Mouse (Mus musculus) adrenal gland, postnatal 4 days (tissue): Measurements from ENCODE around the gene Rasa4. TPM values are rescaled to one million over a fixed set of nuclear protein-coding genes. Genes with fewer than 3 reads are reported as not detected.
A peak's percentile ranks its signal among the peaks of the same experiment; 100 is the strongest.
"Not testable (repeated sequence)": the region's sequence is repeated elsewhere in the genome, so short reads cannot be mapped to it uniquely, and the experiment has no call there.

Experiments used
- DNase-seq, 2 experiments: peaks; one replicate each; pipeline ENCODE4 v3.0.0; 2021 to 2022; ENCODE audit warnings: low spot score in 2 of 2, mixed read lengths in 2 of 2
- total RNA-seq, 2 experiments: library from RNA; stranded (reverse); gene quantifications; 2 replicates each; pipeline ENCODE4 v1.2.3; 2021

Rasa4 gene
- total RNA-seq, 2 experiments from 2014 or later: 15.2 to 19.6 TPM

DNA sequence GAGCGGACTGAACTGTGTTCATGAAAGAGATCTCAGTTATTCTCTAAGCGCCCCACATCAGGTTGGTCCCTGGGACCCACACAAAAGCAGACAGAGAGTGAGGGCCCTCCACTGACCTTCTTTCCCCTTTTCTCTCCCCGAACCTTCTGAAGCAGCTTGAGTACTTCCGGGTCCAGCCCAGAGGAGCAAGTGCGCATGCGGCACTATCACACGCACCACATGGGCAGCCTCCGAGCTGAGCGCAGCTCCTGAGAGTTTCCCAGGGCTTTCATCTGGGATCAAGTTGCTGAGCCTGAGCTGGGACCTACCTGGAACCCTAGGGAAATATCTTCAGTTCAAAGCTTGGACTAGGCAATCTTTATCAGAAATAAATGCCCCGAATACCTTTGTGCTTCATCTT is 19.8 kb upstream of the Rasa4 start:
- DNase-seq: no peak

DNA sequence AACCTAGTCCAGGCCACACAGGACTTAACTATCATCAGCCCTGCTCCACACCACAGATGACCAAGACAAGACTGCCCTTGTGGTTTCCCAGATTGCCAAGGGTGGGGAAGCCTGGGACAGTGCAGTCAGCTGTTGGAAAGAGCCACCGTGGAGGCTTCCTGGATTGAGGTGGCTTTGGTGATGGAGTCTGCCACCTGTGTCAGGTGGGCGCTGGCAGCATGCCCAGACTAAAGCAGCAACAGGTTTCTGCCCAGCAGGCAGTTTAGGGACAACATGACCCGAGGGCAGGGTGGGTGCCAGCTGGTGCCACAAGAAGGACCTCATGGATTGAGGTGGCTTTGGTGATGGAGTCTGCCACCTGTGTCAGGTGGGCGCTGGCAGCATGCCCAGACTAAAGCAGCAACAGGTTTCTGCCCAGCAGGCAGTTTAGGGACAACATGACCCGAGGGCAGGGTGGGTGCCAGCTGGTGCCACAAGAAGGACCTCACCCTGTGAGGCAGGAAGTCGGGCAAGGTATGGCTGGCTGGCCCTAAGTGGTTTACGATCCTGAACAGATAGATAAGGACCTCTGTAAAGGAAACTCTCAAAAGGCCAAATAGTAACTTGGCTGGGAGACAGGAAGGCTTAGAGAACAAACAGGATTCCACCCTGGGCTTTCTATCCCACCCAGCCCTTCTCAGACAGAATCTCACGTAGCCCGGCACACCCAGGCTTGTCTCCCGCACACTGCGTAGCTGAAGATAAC is 17.1 kb upstream of the Rasa4 start:
- not testable (repeated sequence) for DNase-seq

DNA sequence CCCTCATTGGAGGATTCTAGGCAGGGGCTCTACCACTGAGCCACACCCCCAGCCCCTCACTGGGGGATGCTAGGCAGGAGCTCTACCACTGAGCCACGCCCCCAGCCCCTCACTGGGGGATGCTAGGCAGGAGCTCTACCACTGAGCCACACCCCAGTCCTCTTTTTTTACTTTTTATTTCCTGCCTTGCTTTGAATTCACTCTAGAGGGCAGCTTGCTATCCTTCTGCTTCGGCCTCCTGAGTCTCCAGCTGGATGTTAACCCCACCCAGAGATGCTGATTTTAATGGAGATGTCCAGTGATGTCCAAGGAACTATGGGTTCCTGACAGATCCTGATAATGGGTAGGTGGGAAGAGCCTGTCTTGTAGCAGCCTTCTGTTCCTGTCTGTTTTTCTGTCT is 14.3 kb upstream of the Rasa4 start:
- no peak for DNase-seq

DNA sequence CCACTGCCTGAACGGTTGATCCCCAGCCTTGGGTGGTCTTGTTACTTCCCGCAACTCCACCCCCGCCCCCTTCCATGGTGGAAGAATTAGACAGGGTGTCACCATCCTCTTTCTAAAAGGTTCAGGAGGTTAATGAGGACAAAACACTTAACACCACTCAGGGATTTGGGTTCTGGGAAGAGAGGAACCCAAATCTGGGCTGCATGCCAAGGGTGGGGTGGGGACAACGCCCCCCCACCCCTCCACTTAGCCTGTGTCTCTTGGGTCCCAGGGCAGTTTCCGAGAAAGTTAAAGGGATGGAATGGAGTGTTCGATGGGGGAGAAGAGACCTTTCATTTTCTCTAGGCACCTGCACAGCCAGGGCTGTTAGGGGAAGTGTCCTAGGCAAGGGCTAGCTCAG is 10.7 kb upstream of the Rasa4 start:
- DNase-seq: no peak

DNA sequence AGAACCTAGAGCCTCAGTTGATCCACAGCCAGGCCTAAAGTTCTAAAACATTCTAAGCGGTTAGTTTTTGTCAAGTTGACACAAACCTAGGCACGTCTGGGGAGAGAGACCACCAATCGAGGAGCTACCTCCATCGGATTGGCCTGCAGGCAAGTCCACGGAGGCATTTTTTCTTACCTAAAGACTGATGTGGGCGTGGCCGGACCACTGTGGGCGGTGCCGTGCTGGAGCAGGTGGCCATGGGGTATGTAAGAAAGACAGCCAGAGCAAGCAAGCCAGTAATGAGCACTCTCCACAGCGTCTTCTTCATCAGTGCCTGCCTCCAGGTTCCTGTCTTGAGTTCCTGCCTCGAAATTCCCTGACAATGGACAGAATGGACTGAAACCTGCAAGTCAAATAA is 10.2 kb upstream of the Rasa4 start:
- no peak for DNase-seq

DNA sequence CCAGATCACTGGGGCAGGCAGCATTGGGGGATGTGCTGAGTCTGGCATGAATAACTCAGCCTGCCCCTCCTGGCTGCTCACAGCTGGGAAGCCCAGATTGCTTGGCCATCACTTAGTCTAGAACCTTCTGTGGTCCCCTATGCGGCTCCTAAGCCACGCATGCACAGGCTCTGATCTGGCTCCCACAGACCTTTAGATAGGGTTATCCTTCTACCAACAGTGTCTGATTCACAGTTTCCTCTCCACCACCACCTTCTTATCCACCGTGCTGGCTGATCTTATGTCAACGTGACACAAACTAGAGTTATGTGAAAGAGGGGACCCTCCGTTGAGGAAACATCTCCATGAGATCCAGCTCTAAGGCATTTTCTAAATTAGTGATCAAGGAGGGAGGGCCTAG is 8.6 kb upstream of the Rasa4 start:
- DNase-seq: no peak

DNA sequence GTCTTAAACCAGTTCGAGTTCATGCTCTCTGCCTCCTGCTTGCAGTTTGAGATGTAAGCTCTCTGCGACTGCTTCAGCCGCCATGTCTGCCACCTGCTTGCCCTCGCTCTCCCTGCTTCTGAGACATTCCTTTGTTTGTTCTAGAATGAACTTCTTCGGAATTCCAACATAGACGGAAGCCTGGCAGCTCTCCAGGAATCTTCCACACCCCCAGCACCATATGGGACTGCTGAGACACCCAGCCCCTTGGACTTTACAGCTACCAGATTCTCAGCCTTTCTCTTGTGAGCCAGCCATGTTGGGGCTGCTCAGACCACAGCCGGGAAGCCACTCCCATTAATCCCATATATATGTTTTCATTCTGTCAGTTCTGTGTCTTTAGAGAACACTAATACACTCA is 7.4 kb upstream of the Rasa4 start:
- no peak for DNase-seq

DNA sequence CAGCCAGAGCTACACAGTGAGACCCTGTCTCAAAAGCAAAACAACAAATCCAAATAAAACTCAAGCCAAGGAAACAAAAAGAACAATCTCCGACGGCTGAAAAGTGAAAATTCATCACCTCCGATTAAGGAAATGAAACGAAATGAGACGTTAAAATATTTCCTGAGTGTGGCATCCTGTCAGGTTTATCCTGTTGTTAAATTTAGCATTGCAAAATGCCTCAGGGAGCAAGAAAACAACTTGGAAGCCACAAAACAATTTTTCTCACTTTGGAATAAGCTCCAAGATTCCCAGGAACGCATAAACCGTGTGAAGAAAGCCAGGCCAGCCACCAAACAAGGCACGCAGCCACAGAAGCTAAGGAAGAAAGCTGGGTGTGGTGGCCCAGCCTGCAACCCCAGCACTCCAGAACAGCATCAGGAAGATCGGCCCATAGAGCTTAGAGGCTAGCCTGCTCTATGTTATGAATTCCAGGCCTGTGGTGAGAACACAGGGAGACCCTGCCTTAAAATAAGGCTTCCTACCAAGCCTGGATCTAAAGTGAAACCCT is 6.6 kb upstream of the Rasa4 start:
- DNase-seq: no peak

DNA sequence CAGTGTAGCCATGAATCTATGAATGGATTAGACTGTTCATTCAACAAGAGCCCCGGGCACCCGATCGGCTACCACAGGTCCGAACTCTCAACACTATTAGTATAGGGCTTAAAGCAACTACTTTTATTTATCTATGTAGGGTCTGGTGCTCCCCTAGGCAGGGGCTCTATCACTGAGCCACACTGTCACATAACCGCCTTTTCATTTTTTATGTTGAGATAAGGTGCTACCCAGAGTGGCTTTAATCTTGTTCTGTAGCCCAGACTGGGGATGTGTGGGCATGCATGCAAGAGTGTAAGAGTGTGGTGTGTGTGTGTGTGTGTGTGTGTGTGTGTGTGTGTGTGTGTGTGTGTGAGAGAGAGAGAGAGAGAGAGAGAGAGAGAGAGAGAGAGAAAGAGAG is 5.6 kb upstream of the Rasa4 start:
- DNase-seq: no peak

DNA sequence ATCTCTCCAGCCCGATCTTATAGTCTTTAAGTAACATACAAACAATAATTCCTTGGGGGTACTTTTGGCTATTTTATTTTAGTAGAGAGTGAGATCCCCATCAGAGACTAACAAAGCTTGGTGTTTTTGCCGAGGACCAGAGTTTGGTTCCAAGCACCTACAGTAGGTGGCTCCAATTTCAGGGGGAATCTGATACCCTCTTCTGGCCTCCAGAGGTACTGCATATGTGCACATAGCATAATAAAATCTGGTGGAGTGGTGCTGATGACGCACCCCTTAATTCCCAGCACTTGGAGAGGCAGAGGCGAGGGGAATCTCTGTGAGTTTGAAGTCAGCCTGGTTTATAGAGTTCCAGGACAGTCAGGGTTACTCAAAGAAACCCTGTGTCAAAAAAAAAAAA is 1.4 kb upstream of the Rasa4 start:
- no peak for DNase-seq

DNA sequence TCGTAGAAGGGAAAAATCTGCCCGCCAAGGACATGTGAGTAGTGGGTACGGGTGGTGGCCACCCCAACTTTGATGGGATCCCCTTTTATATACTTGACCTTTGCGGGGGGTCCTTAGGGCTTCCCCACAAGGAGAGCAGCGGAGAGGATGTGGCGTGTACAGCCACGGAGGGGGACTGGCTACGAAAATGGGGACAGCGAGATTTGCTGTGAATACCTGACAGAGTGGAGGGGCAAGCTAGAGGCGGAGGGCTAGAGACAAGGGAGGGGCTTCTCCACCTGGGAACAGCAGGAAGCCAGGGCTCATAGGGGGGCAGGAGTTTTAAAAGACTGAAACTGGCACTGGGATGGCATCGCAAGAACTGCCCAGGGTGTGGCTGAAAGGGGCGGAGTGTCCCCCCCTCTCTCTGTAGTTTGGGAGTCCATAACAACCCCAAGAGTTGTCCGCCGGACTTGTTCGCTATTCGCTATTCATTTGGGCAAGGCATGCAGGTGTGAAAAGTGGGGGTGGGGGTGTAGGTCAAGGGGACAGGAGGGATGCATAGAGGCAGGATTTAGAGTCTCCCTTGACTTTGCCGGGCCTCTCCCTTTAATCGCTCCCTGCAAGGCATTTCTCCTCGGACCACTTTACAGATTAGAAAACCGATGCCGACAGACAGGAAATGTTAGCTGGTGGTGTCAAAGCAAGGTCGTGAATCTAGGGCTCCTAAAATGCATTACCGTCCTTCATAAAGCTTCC is 597 bp downstream of the Rasa4 start:
- DNase-seq: no peak

DNA sequence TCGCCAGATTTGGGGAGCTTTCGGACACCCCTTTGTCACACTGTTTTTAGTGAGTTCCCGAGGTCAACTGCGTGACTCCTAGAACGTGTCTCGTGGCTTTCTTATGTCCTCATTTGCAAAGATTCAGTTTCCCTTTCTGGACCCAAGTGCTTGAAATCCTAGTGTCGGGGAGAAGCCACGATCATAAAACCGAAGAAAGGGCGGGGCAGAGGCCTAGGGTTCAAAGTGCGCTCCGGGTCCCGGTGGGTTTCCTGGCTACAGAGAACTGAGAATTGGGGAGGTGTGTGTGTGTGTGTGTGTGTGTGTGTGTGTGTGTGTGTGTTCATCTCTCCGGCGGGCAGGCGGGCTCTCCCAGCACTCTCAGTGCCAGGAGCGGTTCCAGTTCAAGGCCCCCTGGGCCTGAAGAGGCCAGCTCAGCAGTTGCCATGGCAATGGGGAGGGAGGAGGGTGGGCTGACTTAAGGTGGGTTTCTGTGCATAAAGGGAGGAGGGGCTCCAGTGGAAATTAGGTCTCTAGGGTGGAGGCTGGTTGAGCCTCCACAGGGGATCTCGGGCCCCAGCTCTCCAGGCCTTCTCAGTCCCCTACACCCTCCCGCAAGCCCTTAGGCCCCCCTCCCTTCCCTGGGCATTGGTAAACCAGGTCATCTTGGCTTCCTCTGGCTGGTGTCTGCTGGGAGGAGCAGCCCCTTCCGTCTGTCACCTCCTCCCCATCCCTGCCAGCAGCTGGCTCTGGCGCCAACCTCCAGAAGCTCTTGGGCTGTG is 1.4 kb downstream of the Rasa4 start:
- peak in 1 of 2 experiments; percentile 11 for DNase-seq

DNA sequence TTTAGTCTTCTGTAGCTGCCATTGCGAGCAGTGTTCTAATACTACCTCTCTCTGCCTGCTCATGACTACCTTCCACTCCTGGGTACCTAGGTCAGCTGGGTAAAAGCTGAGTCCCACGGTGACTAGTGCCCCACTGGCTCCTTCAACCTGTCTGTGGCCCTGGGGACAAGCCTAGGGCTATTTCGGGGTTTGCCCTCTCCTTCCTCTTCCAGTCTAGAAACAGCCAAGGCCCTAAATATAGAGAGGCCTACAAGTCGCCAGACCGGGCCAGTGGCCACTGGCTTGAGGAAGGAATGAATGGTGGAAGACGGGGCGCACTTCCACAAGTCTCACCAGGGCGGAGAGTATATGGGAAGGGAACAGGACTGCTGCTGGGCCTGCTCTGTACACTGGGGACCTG is 2.6 kb downstream of the Rasa4 start:
- no peak for DNase-seq

DNA sequence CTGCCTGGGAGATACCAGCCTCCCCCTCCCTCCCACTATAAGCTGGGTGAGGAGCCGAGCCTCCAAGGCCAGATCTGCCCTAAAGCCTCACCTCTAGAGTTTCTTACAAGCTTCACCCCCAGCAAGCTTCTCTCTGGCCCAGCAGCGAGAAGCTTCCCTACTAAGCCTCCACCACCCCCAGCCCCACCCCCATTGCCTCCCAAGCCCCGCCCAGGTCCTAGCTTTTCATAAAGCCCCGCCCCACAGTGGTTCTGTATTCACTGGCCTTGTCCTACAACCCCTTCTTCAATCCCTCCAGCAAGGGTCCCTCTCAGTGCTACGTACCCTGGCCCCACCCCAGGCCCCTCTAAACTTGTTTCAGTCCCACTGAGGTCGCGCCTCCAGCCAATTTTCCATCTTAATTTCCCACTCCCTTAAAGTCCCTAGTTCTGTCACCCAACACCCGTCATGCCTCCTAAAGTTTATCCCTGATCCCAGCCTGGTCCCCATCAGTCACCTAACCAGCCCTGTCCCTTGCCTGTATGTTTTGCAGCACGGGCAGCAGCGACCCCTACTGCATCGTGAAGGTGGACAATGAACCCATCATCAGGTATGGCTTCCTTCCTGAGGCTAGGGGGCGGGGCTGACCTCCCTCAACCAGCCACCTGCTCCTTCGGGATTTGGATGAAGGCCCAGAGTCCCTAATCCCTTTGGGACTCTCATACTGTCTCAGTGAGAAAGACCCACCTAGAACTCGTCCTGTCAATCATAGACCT is 5.3 kb downstream of the Rasa4 start:
- no peak for DNase-seq

DNA sequence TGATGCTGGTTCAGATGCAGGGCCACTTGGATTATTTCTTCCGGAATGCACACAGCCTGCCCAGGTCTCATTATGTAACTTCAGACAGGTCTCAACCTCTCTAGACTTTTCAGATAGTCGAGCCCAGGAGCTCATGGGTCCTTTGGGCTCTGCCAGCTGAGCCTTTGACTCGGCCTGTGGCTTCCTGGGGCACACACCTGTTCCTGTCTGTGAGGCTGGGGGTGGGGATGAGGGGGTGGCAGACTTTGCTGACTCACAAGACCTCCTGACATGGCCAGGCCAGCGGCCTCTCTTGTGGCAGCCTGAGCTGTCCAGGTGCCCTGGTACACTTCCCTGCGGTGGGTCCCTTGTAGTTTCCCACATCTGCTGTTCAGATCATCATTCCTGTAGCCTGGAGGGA is 8.2 kb downstream of the Rasa4 start:
- DNase-seq: no peak

DNA sequence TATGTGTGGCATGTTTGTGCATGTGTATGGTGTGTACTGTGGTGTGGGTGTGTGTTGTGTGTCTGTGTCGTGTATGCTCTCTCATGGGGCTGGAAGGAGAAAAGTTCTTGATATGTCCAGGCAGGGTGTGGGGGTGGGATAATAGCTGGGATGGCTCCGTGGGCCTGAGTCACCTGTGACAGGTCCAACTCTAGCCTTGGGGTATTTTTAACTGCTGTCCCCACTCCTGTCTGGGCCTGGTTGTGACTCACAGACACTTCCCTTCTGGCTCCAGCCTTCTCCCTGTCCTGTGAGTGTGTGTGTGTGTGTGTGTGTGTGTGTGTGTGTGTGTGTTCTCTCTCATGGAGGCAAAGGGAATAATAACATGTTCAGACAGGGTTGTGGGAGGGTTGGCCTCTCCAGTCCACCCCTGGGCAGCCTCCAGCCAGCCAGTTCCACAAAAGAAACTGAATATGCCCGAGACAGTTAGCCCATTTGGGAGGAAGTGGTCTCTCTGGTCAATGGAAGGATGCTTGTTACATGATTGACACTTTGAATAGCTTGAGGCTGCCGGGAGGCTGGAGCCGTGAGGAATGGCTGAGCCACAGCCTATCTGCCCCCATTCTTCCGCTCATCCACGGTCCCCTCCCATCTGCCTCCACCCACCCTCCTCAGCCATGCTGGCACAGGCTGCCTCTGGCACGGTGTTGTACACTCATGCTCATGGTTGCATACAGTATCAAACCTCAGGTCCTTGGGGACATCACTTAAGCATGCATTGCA is 10.7 kb downstream of the Rasa4 start:
- no peak for DNase-seq

DNA sequence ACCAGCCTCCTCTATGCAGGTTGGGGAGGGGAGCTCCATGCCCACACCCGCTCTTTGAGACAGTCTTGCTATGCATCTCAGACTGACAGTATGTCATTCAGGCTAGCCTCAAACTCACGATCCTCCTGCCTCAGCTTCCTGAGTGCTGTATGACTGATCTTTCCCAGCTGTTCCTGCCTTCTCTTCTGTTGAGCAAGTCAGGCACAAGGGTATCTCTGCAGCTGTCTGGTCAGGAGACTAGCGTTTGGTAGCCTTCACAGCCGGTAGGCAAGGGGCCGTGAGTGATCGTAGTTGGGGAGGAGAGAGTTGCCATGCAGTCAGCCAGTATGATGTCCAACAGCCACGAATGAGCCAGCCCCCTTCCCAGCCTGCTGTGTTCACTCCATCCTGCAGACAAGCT is 11.4 kb downstream of the Rasa4 start:
- DNase-seq: no peak

DNA sequence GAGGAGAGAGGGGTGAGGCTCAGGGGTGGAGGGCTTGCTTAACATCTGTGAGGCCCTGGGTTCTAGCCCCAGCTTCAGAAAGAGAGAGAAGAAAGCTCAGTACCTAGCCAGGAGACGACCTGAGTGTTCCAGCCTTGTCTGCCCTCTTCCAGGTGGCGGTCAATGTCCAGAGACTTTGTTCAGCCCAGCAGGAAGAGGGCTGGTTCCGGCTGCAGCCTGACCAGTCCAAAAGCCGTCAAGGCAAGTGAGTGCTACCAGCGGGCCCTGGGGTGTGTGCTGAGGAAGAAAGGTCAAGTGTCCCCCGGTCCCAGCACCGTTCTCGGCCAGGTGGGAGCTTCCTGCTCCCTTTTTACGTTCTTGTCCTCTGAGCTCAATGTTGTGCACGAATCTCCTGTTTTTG is 14.8 kb downstream of the Rasa4 start:
- no peak for DNase-seq

DNA sequence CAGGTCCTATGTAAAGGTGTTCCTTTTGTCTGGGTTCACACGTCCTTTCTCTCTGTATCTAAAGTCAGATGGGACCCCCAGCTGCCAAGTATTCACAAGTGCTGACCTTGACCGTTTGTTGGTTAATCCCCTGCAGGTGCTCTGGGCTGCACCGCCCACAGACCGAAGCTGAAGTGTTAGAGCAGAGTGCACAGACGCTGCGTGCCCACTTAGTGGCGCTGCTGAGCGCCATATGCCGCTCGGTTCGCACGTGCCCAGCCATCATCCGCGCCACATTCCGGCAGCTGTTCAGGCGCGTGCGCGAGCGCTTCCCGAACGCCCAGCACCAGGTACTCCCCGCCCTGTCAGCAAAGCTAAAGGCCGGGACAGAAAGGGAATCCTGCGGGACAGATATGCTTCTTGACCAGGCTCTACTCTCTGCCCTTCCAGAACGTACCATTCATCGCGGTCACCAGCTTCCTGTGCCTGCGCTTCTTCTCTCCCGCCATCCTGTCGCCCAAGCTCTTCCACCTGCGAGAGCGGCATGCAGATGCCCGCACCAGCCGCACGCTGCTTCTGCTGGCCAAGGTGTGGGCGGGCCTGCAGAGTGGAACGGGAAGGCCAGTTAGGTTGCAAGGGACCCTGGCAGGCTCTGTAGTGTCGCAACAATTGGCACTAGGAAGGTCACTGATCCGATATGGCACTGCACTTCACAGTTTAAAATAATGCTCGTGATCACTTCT is 18.5 kb downstream of the Rasa4 start:
- peak in 1 of 2 experiments; percentile 48 for DNase-seq

DNA sequence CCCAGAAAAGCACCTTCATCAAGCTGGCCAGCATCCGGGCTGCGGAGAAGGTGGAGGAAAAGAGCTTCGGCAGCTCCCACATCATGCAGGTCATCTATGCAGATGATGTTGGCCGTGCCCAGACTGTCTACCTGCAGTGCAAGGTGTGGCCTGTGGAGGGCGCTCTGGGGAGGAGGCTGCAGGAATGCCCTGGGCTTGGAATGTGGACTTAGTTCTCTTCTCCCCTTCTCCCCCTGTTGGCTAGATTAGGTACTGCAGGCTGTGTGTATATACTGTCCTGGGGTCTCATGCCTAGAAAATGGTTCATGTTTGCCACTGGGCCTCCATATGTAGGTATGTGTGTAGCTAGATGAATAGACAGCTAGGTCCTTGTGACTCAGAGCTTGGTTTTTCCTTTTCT is 20.8 kb downstream of the Rasa4 start:
- no peak for DNase-seq
